Mouse (Mus musculus): ENCODE measurements at regions not wholly inside any gene's neighbourhood (a gene's known extent, or its start where the extent isn't known, plus 50 kb on each side); places are given as distances from the start of the nearest gene placed in this dataset.

DNA sequence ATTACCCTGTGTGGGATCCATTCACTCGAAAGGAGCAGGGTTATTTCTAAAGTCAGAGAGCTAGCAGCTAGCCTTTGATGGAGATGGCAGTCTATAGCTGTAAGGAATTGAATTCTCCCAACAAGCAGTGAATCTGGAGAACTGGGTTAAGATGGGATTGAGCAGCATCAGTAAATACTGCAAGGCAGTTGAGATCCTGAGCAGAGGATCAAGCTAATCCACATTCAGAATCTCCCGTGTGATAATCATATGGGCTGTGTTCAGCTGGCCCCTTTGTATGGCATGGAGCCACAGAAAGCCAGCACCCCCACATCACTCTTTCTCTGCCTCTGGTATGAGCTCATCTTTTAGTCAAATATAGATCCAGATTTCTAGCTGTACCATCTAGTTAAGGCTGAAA lies 334.9 kb downstream of the Actr3 start:
- ATAC-seq (ENCODE audit: low read depth), result no peak
- Histone ChIP-seq H3K36me3 (no peaks in the 10 kb centered on the region), H3K4me3 (no peak overlapping the region), H3K27me3 (no peaks in the 10 kb centered on the region), H3K9ac (no peak overlapping the region), H3K9me3 (no peaks in the 10 kb centered on the region), H3K4me1 (replicated peaks) (no peaks in the 10 kb centered on the region), H3K4me2 (no peak overlapping the region), H3K27ac (replicated peaks) (no peak overlapping the region)
- 75% methylated on average over 2 of the region's 2 CpGs for WGBS

DNA sequence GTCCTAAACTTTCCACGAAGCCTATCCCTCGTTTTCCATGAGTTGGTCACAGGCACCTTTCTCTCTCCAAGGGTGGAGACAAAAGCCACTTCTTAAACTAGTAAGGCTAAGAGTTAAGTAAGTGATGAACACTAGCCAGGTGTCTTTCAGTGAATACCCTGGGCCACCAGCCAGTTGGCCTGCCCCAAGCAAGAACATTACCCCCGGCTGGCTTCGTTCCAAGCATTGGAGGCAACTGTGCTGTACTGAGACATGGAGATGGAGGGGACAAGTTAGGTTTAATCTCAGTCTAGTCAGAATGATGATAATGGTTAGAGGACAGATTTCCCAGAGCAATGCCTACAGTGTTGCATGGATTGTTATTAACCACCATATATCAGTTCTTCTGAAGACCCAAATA lies 350.6 kb downstream of the Actr3 start:
- no peak overlapping the region for H3K4me2 ChIP-seq
- WGBS, result 84% methylated on average over 4 of the region's 4 CpGs
- H3K27me3 ChIP-seq, result no peaks in the 10 kb centered on the region
- no peak overlapping the region for H3K27ac ChIP-seq (replicated peaks)
- peaks cover 6% of the 10 kb centered on the region for H3K9me3 ChIP-seq
- ATAC-seq (ENCODE audit: low read depth), result no peak
- H3K36me3 ChIP-seq, result no peaks in the 10 kb centered on the region
- no peak overlapping the region for H3K9ac ChIP-seq
- H3K4me1 ChIP-seq (replicated peaks), result no peaks in the 10 kb centered on the region
- H3K4me3 ChIP-seq, result no peak overlapping the region

DNA sequence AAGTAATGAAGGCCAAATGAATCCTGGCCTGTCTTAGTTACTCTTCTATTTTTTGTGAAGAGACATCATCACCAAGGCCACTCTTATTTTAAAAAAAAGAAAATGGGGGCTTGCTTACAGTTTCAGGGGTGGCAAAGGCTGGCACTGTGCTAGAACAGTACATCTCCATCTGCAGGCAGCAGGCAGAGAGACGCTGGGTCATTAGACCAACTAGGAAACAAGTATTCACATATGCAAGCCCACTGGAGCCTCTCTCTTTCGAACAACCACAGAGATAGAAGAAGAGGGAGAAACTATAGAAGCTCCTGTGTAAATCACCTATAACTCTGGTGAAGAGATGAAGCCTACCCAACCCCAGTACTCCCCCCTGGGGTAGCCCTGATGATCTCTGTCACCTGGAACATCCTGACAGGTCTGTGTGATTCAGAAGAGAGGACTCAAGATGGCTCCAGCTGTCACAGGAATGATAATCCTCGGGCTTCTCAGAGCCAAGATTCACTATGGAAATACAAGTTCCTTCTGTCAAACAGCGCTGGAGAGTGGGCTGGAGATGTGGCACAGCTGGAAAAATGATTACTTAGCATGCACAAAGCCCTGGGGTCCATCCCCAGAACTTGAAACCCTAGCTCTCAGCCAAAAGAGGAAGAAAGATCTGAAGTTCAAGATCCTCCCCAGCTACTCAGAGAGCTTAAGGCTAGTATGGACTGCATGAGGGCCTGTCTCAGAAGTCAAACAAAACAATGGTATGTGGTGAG lies 395.8 kb downstream of the Actr3 start:
- Histone ChIP-seq H3K4me1 (replicated peaks) (no peaks in the 10 kb centered on the region), H3K9ac (no peak overlapping the region), H3K27me3 (no peaks in the 10 kb centered on the region), H3K27ac (replicated peaks) (no peak overlapping the region), H3K4me3 (no peak overlapping the region), H3K9me3 (no peaks in the 10 kb centered on the region; the same call in 1 of the 2 replicates), H3K36me3 (no peaks in the 10 kb centered on the region), H3K4me2 (no peak overlapping the region)
- WGBS, result 72% methylated on average over 4 of the region's 4 CpGs
- ATAC-seq (ENCODE audit: low read depth), result no peak

DNA sequence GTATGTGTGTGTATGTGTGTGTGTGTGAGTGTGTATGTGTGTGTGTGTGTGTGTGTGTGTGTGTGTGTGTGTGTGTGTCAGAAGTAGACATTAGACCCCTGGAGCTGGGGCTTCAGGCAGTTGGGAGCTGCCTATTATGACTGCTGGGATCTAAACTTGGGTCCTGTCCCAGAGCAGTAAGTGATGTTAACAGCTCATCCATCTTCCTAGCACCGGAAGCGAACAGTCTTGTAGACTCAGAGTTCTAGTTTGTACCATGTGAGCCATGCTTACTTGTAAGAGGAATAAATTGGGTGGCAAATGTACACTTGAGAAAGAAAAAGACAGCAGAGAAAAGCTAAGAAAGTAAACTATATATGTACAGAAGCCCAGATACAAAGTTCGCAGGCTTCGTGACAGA lies 422.2 kb downstream of the Actr3 start:
- 95% methylated on average over 4 of the region's 4 CpGs for WGBS
- Histone ChIP-seq H3K36me3 (no peaks in the 10 kb centered on the region), H3K9ac (no peak overlapping the region), H3K9me3 (no peaks in the 10 kb centered on the region), H3K4me3 (no peak overlapping the region), H3K4me2 (no peak overlapping the region), H3K27ac (replicated peaks) (no peak overlapping the region), H3K4me1 (replicated peaks) (no peaks in the 10 kb centered on the region), H3K27me3 (no peaks in the 10 kb centered on the region)
- ATAC-seq (ENCODE audit: low read depth), result no peak

DNA sequence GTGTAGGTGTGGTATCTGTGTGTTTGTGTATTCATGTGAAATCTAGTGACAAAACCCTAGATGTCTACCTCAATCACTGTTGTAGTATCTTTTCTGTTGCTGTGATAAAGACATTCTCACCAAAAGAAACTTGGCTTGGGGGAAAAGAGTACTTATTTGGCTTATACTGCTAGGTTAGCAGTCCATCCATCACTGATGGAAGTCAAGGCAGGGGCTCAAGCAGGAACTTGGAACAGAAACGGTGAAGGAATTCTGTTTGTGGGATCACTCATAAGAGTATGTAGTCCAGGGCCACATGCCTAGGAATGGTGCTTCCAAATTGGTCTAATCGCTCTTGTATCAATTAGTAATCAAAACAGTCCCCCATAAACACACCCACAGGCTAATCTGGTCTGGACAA lies 423.6 kb downstream of the Actr3 start:
- no peaks in the 10 kb centered on the region for H3K27me3 ChIP-seq
- no peaks in the 10 kb centered on the region for H3K4me1 ChIP-seq (replicated peaks)
- H3K9ac ChIP-seq, result no peak overlapping the region
- no peak overlapping the region for H3K4me3 ChIP-seq
- ATAC-seq (ENCODE audit: low read depth), result no peak
- 81% methylated on average over 2 of the region's 2 CpGs for WGBS
- H3K36me3 ChIP-seq, result no peaks in the 10 kb centered on the region
- H3K27ac ChIP-seq (replicated peaks), result no peak overlapping the region
- H3K4me2 ChIP-seq, result no peak overlapping the region
- no peaks in the 10 kb centered on the region for H3K9me3 ChIP-seq

DNA sequence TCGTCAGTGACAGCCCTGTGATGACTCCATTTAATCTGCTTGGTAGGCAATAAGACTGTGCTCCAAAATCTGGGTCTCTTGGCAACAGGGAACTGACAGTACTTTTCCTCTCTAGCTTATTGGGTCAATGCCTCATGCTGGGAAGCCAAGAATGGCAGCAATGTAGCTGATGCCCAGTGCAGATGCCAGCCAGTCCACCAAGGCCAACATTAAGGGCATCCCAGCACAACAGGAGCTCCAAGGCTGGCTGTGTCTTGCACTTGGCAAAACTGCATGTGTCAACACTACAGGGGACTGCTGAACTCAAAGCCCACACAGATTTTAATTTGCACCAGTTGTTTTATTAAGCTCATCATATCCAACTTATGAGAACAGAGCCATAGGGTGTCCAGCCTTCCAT lies 437.9 kb downstream of the Actr3 start:
- 46% methylated on average over 1 of the region's 1 CpGs for WGBS

DNA sequence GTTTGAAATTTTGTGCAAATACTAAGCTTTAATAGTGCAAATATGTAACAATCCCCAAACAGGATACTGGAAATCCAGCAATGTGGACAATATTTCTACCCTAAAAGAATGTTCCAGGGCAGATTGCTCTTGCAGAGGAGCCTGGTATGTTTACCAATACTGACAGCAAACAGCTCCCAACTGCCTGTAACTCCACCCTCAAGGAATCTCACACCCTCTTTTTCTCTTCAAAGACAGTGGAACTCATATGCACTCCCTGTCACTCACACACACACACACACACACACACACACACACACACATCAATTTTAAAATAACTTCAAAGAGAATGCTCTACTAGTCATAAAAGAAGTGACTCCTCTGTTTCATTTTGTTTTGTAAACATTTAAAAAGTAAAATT lies 484.7 kb downstream of the Actr3 start:
- Histone ChIP-seq H3K4me2 (no peak overlapping the region), H3K36me3 (no peaks in the 10 kb centered on the region), H3K9me3 (no peaks in the 10 kb centered on the region), H3K4me3 (no peak overlapping the region), H3K27ac (replicated peaks) (no peak overlapping the region), H3K4me1 (replicated peaks) (no peaks in the 10 kb centered on the region), H3K9ac (no peak overlapping the region), H3K27me3 (no peaks in the 10 kb centered on the region)
- ATAC-seq (ENCODE audit: low read depth), result no peak

More for the DNA sequence above, 437.9 kb downstream of the Actr3 start:
- no peaks in the 10 kb centered on the region for H3K9me3 ChIP-seq
- no peak overlapping the region for H3K4me2 ChIP-seq
- no peak overlapping the region for H3K9ac ChIP-seq
- H3K4me3 ChIP-seq, result no peak overlapping the region
- H3K27ac ChIP-seq (replicated peaks), result no peak overlapping the region
- no peaks in the 10 kb centered on the region for H3K27me3 ChIP-seq
- no peaks in the 10 kb centered on the region for H3K4me1 ChIP-seq (replicated peaks)
- no peaks in the 10 kb centered on the region for H3K36me3 ChIP-seq
- no peak for ATAC-seq (ENCODE audit: low read depth)

- no peaks in the 10 kb centered on the region for H3K36me3 ChIP-seq
- no peak overlapping the region for H3K4me3 ChIP-seq
- no peak overlapping the region for H3K9ac ChIP-seq
- no peaks in the 10 kb centered on the region for H3K4me1 ChIP-seq (replicated peaks)
- no peak for ATAC-seq (ENCODE audit: low read depth)
- H3K27me3 ChIP-seq, result no peaks in the 10 kb centered on the region
- no peak overlapping the region for H3K4me2 ChIP-seq
- no peak overlapping the region for H3K27ac ChIP-seq (replicated peaks)
- H3K9me3 ChIP-seq, result no peaks in the 10 kb centered on the region
Observed at GRCm38 (mm10) chr1:124904373-124904772, 531.2 kb downstream of the Actr3 start.

- H3K4me3 ChIP-seq, result no peak overlapping the region
- 94% methylated on average over 3 of the region's 3 CpGs for WGBS
- no peaks in the 10 kb centered on the region for H3K27me3 ChIP-seq
- no peak overlapping the region for H3K4me2 ChIP-seq
- H3K9me3 ChIP-seq, result no peaks in the 10 kb centered on the region
- H3K9ac ChIP-seq, result no peak overlapping the region
- no peak for ATAC-seq (ENCODE audit: low read depth)
- H3K36me3 ChIP-seq, result no peaks in the 10 kb centered on the region
- H3K27ac ChIP-seq (replicated peaks), result no peak overlapping the region
- no peaks in the 10 kb centered on the region for H3K4me1 ChIP-seq (replicated peaks)
Observed at GRCm38 (mm10) chr1:124871148-124871547, 564.4 kb downstream of the Actr3 start.

- Histone ChIP-seq H3K4me1 (replicated peaks) (no peaks in the 10 kb centered on the region), H3K27me3 (no peaks in the 10 kb centered on the region), H3K4me3 (no peak overlapping the region), H3K9ac (no peak overlapping the region), H3K27ac (replicated peaks) (no peak overlapping the region), H3K9me3 (no peaks in the 10 kb centered on the region), H3K4me2 (no peak overlapping the region), H3K36me3 (no peaks in the 10 kb centered on the region)
- 66% methylated on average over 3 of the region's 3 CpGs for WGBS
- no peak for ATAC-seq (ENCODE audit: low read depth)
Observed at GRCm38 (mm10) chr1:124866248-124866647, 569.3 kb downstream of the Actr3 start.

DNA sequence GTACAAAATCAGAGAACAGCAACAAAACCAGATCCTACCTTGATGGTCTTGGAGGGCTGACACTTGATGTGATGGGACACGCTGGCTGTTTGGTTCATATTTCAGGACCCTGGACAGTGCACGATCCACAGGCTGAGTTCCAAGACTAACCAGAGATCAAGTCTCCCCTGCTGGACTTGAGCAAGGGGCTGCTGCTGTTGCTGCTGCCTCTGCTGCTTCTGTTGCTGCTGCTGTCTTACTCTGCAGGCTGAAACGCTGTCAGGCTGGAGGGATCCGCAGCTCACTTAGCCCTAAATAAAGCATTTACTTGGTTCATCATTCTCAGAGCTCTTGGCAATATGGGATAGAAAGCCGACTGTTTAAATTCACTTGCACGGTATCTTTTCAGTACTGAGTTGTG lies 589.8 kb downstream of the Actr3 start:
- H3K27ac ChIP-seq (replicated peaks), result no peak overlapping the region
- WGBS, result 62% methylated on average over 6 of the region's 6 CpGs
- no peak for ATAC-seq (ENCODE audit: low read depth)
- H3K4me2 ChIP-seq, result no peak overlapping the region
- H3K9ac ChIP-seq, result no peak overlapping the region
- H3K27me3 ChIP-seq, result no peaks in the 10 kb centered on the region
- H3K4me3 ChIP-seq, result no peak overlapping the region
- H3K4me1 ChIP-seq (replicated peaks), result no peaks in the 10 kb centered on the region
- no peaks in the 10 kb centered on the region for H3K36me3 ChIP-seq
- H3K9me3 ChIP-seq, result no peaks in the 10 kb centered on the region

- ATAC-seq (ENCODE audit: low read depth), result no peak
- H3K9ac ChIP-seq, result no peak overlapping the region
- H3K4me1 ChIP-seq (replicated peaks), result no peaks in the 10 kb centered on the region
- H3K4me3 ChIP-seq, result no peak overlapping the region
- WGBS, result 92% methylated on average over 7 of the region's 7 CpGs
- no peak overlapping the region for H3K4me2 ChIP-seq
- no peaks in the 10 kb centered on the region for H3K9me3 ChIP-seq
- no peaks in the 10 kb centered on the region for H3K36me3 ChIP-seq
- no peak overlapping the region for H3K27ac ChIP-seq (replicated peaks)
- no peaks in the 10 kb centered on the region for H3K27me3 ChIP-seq
Observed at GRCm38 (mm10) chr1:124825717-124826116, 609.8 kb downstream of the Actr3 start.

DNA sequence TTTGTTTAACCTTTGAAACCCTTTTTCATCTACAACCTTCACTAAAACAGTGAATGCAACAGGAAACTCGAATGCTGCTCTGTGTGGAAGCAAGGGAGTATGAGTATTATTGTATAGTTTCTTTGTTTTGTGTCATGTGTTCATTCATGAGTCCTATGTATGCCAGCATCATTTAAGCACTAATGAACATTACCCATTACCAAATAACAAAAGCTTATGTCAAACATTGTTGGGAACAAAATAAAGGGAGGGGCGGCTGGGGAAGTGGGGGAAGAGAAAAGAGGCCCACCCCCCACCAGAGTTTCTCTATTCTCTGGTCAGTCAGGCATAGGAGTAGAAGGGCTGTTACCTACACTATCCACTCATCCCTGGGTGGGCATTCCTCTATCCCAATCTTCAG lies 642.5 kb downstream of the Actr3 start:
- no peak overlapping the region for H3K9ac ChIP-seq
- H3K27ac ChIP-seq (replicated peaks), result no peak overlapping the region
- H3K27me3 ChIP-seq, result no peaks in the 10 kb centered on the region
- no peaks in the 10 kb centered on the region for H3K36me3 ChIP-seq
- H3K9me3 ChIP-seq, result no peaks in the 10 kb centered on the region
- no peak for ATAC-seq (ENCODE audit: low read depth)
- WGBS, result 63% methylated on average over 2 of the region's 2 CpGs
- no peak overlapping the region for H3K4me3 ChIP-seq
- H3K4me1 ChIP-seq (replicated peaks), result no peaks in the 10 kb centered on the region
- no peak overlapping the region for H3K4me2 ChIP-seq
